Mouse (Mus musculus): ENCODE data around the gene Clasp1. TPM values are rescaled to one million over a fixed set of nuclear protein-coding genes. Genes with fewer than 3 reads are reported as not detected.

Gene Clasp1
- total and polyA plus RNA-seq, 3 experiments, result 32.0 to 53.2 (median 42.2) TPM

GRCm38 (mm10) chr1:118417047-118417730 lies 28.3 kb downstream of the Clasp1 start:
- H3K9ac ChIP-seq (ENCODE audit: insufficient read depth, low read depth), result no peak overlapping the region
- no peak overlapping the region for H3K4me3 ChIP-seq (replicated peaks in 1 of 3; ENCODE audit: low read depth in 2 of 3, low read length in 2 of 3, poor library complexity in 1 of 3)
- H3K27me3 ChIP-seq (replicated peaks), result no peaks in the 10 kb centered on the region
- no peak for DNase-seq (ENCODE audit: extremely low read depth)
- TF ChIP-seq KAT2A (IDR thresholded peaks at IDR 0.05; ENCODE audit: insufficient replicate concordance, low read length), result no peak
- no peak overlapping the region for H3K27ac ChIP-seq (ENCODE audit: insufficient read depth, low read depth)
- H3K4me2 ChIP-seq (ENCODE audit: insufficient read depth, low read depth, poor library complexity, severe bottlenecking), result no peak overlapping the region
- H3K36me3 ChIP-seq (replicated peaks in 1 of 2; ENCODE audit: control insufficient read depth in 1 of 2, insufficient read depth in 1 of 2, low read length in 1 of 2), result peaks cover 35 to 81% of the 10 kb centered on the region in 2 experiments
- H3K9me3 ChIP-seq (replicated peaks; ENCODE audit: low read length), result no peaks in the 10 kb centered on the region
- in situ Hi-C loops (cut with MboI; ENCODE audit: low pct_ligation_motif_present, low pct_unique_long_range_greater_than_20kb, low sequenced_read_pairs) (no loop called here), dilution Hi-C loops (cut with MboI; ENCODE audit: extremely low pct_ligation_motif_present, extremely low pct_unique_long_range_greater_than_20kb, low sequenced_read_pairs) (no loop called here)
- H3K4me1 ChIP-seq (ENCODE audit: control insufficient read depth in 1 of 2, insufficient read depth in 2 of 2), result peaks cover 0 to 34% of the 10 kb centered on the region in 2 experiments; a peak in 2 of 4 replicates
- H3K79me2 ChIP-seq (replicated peaks; ENCODE audit: control insufficient read depth, extremely low read depth, insufficient read depth, poor library complexity, severe bottlenecking), result peaks cover 40% of the 10 kb centered on the region

GRCm38 (mm10) chr1:118419399-118419798 lies 30.5 kb downstream of the Clasp1 start:
- H3K4me2 ChIP-seq (ENCODE audit: insufficient read depth, low read depth, poor library complexity, severe bottlenecking), result no peak overlapping the region
- H3K27me3 ChIP-seq (replicated peaks), result no peaks in the 10 kb centered on the region
- H3K4me1 ChIP-seq (ENCODE audit: control insufficient read depth in 1 of 2, insufficient read depth in 2 of 2), result peaks cover 0 to 34% of the 10 kb centered on the region in 2 experiments; a peak in 2 of 4 replicates
- H3K36me3 ChIP-seq (replicated peaks in 1 of 2; ENCODE audit: control insufficient read depth in 1 of 2, insufficient read depth in 1 of 2, low read length in 1 of 2), result peaks cover 48 to 88% of the 10 kb centered on the region in 2 experiments
- dilution Hi-C loops (cut with MboI; ENCODE audit: extremely low pct_ligation_motif_present, extremely low pct_unique_long_range_greater_than_20kb, low sequenced_read_pairs), result no loop called here
- no peak for TF ChIP-seq MAFK (IDR thresholded peaks at IDR 0.05; ENCODE audit: insufficient replicate concordance, low read length)
- no peak for TF ChIP-seq ETS1 (conservative IDR thresholded peaks at IDR 0.05; ENCODE audit: low read depth, low read length)
- no peak for TF ChIP-seq TCF12 (IDR thresholded peaks at IDR 0.05; ENCODE audit: low read depth, low read length)
- TF ChIP-seq CTCF (conservative IDR thresholded peaks at IDR 0.05 in 1 of 2, IDR thresholded peaks at IDR 0.05 in 1 of 2; ENCODE audit: low read depth in 2 of 2, low read length in 2 of 2), result no peak
- TF ChIP-seq NRF1 (IDR thresholded peaks at IDR 0.05; ENCODE audit: low read depth, low read length), result no peak
- TF ChIP-seq ZKSCAN1 (IDR thresholded peaks at IDR 0.05; ENCODE audit: borderline replicate concordance, low read depth, low read length), result no peak
- TF ChIP-seq TBP (conservative IDR thresholded peaks at IDR 0.05; ENCODE audit: low read depth, low read length), result no peak
- no peak for TF ChIP-seq HCFC1 (IDR thresholded peaks at IDR 0.05; ENCODE audit: low read depth, low read length)
- no peak for TF ChIP-seq E2F4 (IDR thresholded peaks at IDR 0.05; ENCODE audit: insufficient replicate concordance, low read depth, low read length)
- no peak for TF ChIP-seq JUND (conservative IDR thresholded peaks at IDR 0.05; ENCODE audit: low read depth, low read length)
- no peak for TF ChIP-seq UBTF (IDR thresholded peaks at IDR 0.05; ENCODE audit: low read depth, low read length)
- TF ChIP-seq RAD21 (IDR thresholded peaks at IDR 0.05; ENCODE audit: low read depth, low read length), result no peak
- no peak for TF ChIP-seq EP300 (IDR thresholded peaks at IDR 0.05; ENCODE audit: low read length)
- no peak for TF ChIP-seq USF2 (conservative IDR thresholded peaks at IDR 0.05; ENCODE audit: low read depth, low read length)
- TF ChIP-seq RCOR1 (conservative IDR thresholded peaks at IDR 0.05; ENCODE audit: low read depth, low read length), result no peak
- TF ChIP-seq ZC3H11A (IDR thresholded peaks at IDR 0.05; ENCODE audit: low read depth, low read length), result no peak
- TF ChIP-seq MEF2A (IDR thresholded peaks at IDR 0.05; ENCODE audit: borderline replicate concordance, low read depth, low read length), result no peak
- no peak for TF ChIP-seq GABPA (IDR thresholded peaks at IDR 0.05; ENCODE audit: insufficient replicate concordance, low read depth, low read length)
- peaks cover 33% of the 10 kb centered on the region for H3K79me2 ChIP-seq (replicated peaks; ENCODE audit: control insufficient read depth, extremely low read depth, insufficient read depth, poor library complexity, severe bottlenecking)
- no peak overlapping the region for H3K27ac ChIP-seq (ENCODE audit: insufficient read depth, low read depth)
- no peak overlapping the region for H3K4me3 ChIP-seq (replicated peaks in 1 of 3; ENCODE audit: low read depth in 2 of 3, low read length in 2 of 3, poor library complexity in 1 of 3)
- no peak for DNase-seq (ENCODE audit: extremely low read depth)
- H3K9ac ChIP-seq (ENCODE audit: insufficient read depth, low read depth), result no peak overlapping the region
- no peaks in the 10 kb centered on the region for H3K9me3 ChIP-seq (replicated peaks; ENCODE audit: low read length)
- in situ Hi-C loops (cut with MboI; ENCODE audit: low pct_ligation_motif_present, low pct_unique_long_range_greater_than_20kb, low sequenced_read_pairs), result no loop called here
